Mouse (Mus musculus): ENCODE results near the gene Pin1. TPM values are rescaled to one million over a fixed set of nuclear protein-coding genes. Genes with fewer than 3 reads are reported as not detected.
"Not testable (repeated sequence)": the region's sequence is repeated elsewhere in the genome, so short reads cannot be mapped to it uniquely, and the experiment has no call there.

Gene Pin1
- total RNA-seq (2015; ENCODE audit: low replicate concordance) = 4.2 and 10.1 TPM in 2 replicates
- total RNA-seq (2017; ENCODE audit: low replicate concordance) = 6.3 and 8.5 TPM in 2 replicates

- peak; percentile 95 for ATAC-seq (replicated peaks; ENCODE audit: low FRiP score, poor library complexity, severe bottlenecking)
Measured at GRCm38 (mm10) chr9:20651602-20652259, at the start of gene Pin1. Gene Pin1 (plus strand): TSS chr9:20652095.

DNA sequence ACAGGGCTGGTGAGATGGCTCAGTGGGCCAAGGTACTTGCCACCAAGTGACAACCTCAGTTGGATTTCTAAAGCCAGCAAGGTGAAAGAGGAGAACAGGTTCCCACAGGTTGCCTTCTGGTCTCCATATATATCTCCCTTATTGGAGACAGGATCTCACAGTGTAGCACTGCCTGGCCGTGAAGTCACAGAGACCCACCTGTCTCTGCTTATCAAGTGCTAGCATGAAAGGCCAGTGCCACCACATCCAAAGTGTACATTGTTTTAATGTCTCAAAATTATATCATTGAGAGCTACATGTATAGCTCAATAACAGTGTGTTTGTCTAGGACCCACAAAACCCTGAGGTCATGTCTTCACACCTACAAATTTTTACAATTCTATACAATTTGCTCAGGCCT, 45.6 kb upstream of the Pin1 start:
- no peak for ATAC-seq (replicated peaks; ENCODE audit: low FRiP score, poor library complexity, severe bottlenecking)

- ATAC-seq (replicated peaks; ENCODE audit: low FRiP score, poor library complexity, severe bottlenecking) = peak; percentile 97
Measured at GRCm38 (mm10) chr9:20607100-20607974, 44.6 kb upstream of the Pin1 start.

- ATAC-seq (replicated peaks; ENCODE audit: low FRiP score, poor library complexity, severe bottlenecking) = no peak
Measured at GRCm38 (mm10) chr9:20609831-20610464, 41.9 kb upstream of the Pin1 start.

DNA sequence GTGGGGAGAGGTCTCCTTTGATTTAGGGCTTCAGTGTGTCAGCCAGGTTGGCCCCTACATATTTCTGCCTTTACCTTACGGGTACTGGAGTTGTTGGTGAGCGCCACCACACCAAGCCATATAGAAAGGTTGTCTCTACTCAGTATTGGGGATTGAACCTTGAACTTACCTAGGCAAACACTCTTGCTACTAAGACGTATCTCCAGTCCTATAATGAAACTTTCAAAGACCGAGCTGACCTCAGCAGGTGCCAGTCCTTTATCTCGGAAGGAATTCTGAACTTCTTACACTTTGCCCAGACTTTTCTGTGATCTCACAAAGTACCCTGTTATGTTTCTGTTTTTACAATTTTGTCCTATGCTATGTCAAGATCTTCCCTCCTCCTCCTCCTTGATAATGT, 39.9 kb upstream of the Pin1 start:
- no peak for ATAC-seq (replicated peaks; ENCODE audit: low FRiP score, poor library complexity, severe bottlenecking)

DNA sequence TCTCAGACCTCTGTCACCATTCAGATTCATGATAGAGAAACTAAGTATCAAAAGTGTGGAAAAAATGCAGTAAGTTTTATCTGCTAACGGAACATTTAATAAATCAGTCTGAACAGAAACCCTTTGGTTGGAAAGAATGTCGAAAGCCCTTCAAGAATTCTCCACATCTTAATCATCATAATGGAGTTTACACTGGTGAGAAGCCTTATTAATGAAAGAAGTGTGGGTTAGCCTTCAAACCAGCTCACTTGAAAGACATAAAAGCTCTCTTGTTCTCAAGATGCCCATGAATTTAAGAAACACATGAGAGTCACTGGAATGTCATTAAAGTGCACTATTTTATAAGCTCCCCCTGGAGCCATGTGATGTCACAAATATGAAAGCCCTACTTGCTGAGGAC, 35.2 kb upstream of the Pin1 start:
- ATAC-seq (replicated peaks; ENCODE audit: low FRiP score, poor library complexity, severe bottlenecking) = no peak

DNA sequence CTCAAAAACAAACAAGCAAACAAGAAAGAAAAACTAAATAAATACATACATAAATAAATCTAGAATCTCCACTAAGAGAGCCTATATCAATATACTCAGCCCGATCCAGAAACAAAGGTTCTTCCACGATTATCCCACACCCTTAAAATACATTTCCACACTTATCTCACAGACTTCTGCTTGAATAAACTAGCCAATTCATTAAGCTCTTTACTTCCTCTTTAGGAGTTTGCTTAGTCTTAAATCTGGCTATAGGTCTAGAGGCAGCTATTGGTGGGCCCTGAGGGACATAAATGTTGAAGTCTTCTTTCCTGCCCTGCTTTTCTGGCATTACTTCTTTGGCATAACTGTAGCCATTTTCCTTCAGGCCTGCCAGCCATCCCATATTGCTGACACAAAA, 20.6 kb upstream of the Pin1 start:
- ATAC-seq (replicated peaks; ENCODE audit: low FRiP score, poor library complexity, severe bottlenecking) = no peak

DNA sequence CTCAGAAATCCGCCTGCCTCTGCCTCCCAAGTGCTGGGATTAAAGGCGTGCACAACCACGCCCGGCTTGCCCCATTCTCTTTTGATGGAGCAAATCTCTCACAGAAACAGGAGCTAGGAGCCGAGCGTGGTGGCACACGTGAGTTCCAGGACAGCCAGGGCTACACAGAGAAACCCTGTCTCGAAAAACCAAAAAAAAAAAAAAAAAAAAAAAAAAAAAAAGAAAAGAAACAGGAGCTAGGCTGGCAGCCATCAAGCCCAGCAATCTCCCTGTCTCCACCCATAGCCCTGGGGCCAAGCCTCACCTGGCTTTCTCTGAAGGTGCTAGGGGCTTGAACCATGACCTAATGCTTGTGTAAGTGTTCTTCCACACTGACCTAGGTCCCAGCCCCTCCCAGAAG, 16.2 kb upstream of the Pin1 start:
- not testable (repeated sequence) for ATAC-seq (replicated peaks; ENCODE audit: low FRiP score, poor library complexity, severe bottlenecking)

DNA sequence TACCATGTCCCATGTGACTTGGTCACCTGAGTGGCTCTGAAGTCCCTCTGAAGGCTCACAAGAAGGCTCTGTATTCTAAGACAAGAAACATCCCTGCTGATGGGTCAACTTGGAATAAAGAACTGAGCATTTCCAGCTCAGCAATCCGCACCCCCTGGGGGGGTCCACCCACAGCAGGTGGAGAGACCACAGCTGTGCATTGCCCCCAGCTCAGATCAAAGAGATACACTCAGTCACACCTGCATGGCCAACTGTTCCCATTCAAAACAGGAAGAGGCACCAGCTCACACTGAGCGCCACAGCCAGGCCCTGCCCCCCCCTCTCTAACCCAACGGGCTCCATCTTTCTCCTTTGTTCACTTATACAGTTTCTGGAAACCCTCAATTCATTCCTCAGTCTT, 15.6 kb upstream of the Pin1 start:
- no peak for ATAC-seq (replicated peaks; ENCODE audit: low FRiP score, poor library complexity, severe bottlenecking)

DNA sequence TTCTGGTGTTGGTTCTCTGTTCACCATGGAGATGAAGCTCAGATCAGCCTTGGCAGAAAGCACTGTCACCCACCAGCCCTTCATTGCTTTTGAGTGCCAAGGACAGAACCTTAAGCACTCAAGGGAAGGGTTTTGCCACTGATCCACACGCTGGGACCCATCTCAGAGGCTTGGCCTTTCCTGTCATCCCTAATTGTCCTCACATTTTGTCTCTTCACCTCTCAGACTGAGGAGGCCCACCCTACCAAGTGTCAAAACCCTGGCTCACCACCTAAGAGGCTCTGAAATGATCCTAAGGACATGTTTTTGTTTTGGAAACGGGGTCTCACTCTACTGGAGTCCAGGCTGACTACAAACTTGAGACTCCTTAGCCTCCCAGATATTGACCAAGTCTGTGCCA, 15.1 kb upstream of the Pin1 start:
- no peak for ATAC-seq (replicated peaks; ENCODE audit: low FRiP score, poor library complexity, severe bottlenecking)

GRCm38 (mm10) chr9:20638552-20638951, 13.3 kb upstream of the Pin1 start:
- ATAC-seq (replicated peaks; ENCODE audit: low FRiP score, poor library complexity, severe bottlenecking) = no peak

GRCm38 (mm10) chr9:20639486-20639885, 12.4 kb upstream of the Pin1 start:
- no peak for ATAC-seq (replicated peaks; ENCODE audit: low FRiP score, poor library complexity, severe bottlenecking)

GRCm38 (mm10) chr9:20641501-20641900, 10.4 kb upstream of the Pin1 start:
- ATAC-seq (replicated peaks; ENCODE audit: low FRiP score, poor library complexity, severe bottlenecking) = no peak

DNA sequence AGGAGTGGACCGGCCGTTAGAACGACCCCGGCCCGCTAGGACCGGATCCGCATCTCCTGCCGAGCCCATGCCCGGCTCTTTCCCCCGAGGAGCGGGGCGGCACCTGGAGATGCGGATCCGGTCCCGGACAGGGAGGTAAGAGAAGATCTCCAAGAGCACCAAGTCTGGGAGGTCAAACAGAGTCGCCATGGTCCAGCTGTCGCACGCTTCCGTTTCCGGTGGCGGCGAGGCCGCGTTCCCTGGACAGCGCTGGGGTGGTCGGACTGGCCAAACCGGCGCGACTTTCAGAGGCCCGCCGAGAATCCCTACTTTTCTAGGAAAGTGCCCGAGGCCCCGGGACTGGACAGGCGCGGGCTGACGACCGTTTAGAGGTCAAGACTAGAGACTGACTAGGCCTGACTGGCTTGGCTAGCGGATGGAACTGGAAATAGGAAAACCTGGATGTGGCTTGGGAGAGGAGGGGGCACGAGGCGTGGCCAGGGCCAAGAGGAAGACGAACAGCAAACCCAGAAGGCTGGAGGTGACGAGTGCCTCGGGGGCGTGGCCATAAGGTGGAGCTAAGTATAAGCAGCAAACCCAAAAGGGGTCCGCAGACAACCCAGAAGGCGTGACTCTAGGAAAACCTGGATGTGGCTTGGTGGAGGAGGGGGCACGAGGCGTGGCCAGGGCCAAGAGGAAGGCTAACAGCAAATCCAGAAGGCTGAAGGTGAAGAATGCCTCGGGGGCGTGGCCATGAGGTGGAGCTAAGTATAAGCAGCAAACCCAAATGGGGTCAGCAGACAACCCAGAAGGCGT, 9.6 kb upstream of the Pin1 start, which contains the start of gene Ubl5:
TSS of gene Ubl5 (plus strand) at position 778 of the 795 bp plus-strand sequence.
- no peak for ATAC-seq (replicated peaks; ENCODE audit: low FRiP score, poor library complexity, severe bottlenecking)

DNA sequence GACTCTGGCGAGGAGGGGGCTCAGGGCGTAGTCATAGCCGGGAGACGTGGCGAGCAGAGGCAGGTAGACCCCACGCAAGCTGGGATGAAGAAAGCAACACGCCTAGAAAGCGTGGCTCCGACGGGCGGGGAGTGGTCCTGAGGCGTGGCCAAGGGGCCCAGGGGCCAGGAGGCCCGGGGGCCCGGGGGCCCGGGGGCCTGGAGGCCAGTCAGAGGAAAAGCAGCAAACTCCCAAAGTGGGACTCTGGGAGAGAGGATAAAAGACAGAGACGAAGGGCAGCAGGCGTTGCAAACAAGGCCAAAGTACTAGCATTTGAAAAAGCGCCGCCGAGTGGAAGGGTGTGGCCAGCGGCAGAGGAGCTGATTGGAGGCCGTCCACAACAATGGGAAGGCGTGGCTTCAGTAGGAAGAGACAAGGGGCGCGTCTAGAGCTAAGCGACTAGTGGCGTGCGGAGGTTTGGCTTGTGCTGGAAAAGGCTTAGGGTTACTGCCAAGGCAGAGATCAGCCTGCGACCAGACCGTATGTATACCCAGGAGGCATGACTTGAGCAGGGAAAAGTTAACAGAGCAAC, 8.9 kb upstream of the Pin1 start:
- peak; percentile 71 for ATAC-seq (replicated peaks; ENCODE audit: low FRiP score, poor library complexity, severe bottlenecking)

DNA sequence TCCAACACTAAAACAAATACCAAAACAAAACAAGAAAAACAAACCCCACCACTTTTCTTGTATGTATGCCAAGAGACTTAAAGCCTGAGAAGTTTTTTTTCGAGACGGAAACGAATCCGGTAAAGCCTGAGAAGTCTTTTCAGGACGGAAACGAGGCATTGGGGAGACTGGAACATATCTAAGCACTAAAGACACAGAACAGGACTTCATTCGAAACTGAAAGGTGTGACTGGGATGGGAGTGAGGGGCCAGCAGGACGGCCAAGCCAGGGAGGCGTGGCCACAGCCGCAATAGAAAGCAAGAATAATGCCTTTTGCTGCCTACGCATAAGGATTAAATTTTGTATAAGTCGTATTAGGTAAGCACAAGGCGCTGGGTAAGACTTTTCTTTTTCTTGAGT, 8.1 kb upstream of the Pin1 start:
- 0 out of 2 replicates have a peak, but pooled peaks have one; percentile 25 for ATAC-seq (replicated peaks; ENCODE audit: low FRiP score, poor library complexity, severe bottlenecking)

DNA sequence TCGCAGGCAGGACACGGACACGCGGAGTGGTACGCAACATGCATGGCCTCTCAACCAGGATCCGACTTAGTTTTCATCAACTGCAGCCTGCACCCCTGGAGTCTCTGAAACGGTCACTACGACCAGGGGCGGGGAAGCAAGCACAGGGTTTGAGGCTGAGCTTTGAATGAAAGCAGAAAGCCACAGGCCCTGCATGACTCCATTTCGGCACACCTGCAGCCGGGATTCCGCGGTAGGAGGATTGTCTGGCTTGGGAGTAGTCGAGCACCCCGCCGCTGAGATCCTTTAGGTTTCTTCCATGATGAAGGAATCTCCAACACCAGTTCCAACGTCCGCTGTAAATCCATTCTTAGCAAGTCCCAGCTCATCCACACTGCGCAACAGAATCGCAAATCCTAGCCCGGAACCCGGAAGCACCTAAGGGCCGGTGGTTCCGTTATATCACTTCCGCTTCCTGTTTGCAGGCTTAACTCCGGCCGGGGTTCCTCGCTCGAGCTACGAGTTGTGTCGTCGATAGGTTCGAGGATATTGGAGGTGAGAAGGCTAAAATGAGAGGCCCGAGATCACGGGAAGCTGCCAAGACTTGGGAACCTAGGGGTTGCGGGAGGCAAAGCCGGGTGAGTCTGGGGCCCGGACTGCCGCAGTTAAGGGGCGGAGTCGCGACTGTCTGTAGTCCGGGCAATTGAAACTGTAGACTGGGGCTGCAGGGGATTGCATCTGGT, 7.4 kb upstream of the Pin1 start, which contains the start of gene Fbxl12:
TSS of gene Fbxl12 (minus strand) at position 408 of the 722 bp plus-strand sequence.
- peak; percentile 81 for ATAC-seq (replicated peaks; ENCODE audit: low FRiP score, poor library complexity, severe bottlenecking)

DNA sequence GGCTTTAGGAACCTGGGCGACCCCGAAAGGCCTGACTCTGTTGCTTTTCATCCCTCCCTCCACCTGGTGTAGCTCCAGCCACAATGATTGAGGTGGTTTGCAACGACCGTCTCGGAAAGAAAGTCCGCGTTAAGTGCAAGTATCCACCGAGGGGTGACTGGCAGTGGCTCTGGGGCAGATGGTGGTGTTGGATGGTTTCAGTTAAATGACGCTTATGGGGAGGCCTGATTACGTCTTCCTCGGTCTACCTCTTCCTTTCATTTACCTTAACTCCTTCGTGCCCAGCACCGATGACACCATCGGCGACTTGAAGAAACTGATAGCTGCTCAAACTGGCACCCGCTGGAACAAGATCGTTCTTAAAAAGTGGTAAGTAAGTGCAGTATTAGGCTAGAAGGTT, 6.8 kb upstream of the Pin1 start:
- ATAC-seq (replicated peaks; ENCODE audit: low FRiP score, poor library complexity, severe bottlenecking) = no peak

DNA sequence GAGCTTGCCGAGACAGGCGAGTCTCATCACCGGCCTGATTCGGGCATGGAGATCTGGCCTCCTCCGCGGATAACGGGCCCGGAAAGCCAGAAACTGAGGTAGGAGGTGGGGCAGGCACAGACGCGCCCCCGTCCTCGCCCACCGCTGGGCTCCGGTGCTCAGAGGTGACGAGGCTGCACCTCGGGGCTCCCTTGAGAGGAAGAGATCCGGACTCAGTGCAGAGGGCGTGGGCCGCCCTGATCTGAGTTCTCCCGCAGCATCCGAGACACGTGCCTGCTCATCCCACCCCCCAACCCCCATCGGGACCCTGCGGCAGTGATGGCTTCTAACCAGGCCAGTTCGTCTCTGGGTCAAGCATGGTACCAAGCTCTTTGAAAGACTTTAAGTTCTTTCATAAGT, 364 bp downstream of the Pin1 start:
- peak; percentile 17 for ATAC-seq (replicated peaks; ENCODE audit: low FRiP score, poor library complexity, severe bottlenecking)
